ENCODE assay signal across 8 mouse cellular contexts in the genomic region with DNA sequence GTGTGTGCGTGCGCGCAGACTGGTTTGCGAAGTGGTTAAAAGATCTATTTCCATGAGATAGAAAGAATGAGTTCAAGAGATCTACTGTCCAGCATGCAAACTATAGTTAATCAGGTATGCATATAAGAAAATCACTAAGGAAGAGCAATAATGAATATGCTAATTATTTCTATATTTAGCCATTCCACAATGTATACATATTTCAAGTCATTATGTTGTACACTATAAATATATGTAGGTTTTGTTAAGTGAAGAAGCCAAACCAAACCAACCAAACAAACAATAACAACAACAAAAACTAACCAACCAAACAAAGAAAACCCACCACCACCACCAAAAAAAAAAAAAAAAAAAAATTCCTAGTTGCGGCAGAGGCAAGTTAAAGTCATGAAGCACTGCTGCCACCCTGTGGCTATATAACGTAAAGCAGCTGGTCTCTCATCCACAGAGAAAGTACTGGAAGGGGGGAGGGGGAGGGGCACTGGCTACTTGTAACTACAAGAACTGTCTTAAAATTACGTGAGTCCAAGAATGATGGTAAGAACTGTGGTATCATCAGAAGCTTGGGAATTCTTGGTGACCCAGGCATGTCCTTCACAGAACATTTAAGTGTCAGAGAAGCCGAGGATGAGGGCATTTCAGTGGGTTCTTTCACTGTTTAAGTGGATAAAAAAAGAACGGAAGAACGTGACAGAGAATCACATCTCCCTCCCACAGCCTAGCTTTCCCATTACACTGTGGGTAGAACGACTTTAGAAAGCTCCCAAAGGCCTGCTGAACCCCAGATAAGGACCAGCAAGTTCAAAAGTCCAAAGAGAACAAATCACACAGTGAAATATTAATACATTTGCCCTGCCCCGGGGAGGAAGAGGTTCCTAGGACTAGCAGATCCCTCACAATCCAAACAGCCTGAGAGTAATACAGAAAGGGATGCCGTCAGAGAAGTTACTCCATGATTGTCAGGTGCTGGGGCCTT. TPM values are rescaled to one million over a fixed set of nuclear protein-coding genes. Genes with fewer than 3 reads are reported as not detected.
DNase-seq lines count a peak whose midpoint lies in the region; ATAC-seq and TF ChIP-seq lines count a peak whose summit lies in the region.

No protein-coding gene starts in this region.

- no peaks in the 10 kb centered on the region for H3K4me1 ChIP-seq in embryonic facial prominence, embryonic 10.5 days
- H3K4me1 ChIP-seq in liver, embryonic 14.5 days (replicated peaks; ENCODE audit: control insufficient read depth in 2 of 2, insufficient read depth in 2 of 2, low read length in 1 of 2), result peaks cover 0 to 5% of the 10 kb centered on the region in 2 experiments; a peak in 1 of 4 replicates
- H3K4me1 ChIP-seq in neural tube, embryonic 12.5 days, result no peaks in the 10 kb centered on the region

- H3K9ac ChIP-seq in liver, embryonic 14.5 days (replicated peaks), result no peak overlapping the region
- no peak overlapping the region for H3K9ac ChIP-seq in neural tube, embryonic 12.5 days

- H3K27me3 ChIP-seq in embryonic facial prominence, embryonic 10.5 days (replicated peaks; ENCODE audit: low read depth, poor library complexity, severe bottlenecking), result no peaks in the 10 kb centered on the region
- H3K27me3 ChIP-seq in liver, embryonic 14.5 days (ENCODE audit: control insufficient read depth, insufficient read depth, low read length), result no peaks in the 10 kb centered on the region
- no peaks in the 10 kb centered on the region for H3K27me3 ChIP-seq in neural tube, embryonic 12.5 days (replicated peaks)

- H3K4me2 ChIP-seq in liver, embryonic 14.5 days (ENCODE audit: low read depth), result no peak overlapping the region
- H3K4me2 ChIP-seq in neural tube, embryonic 12.5 days (replicated peaks), result no peak overlapping the region

- 60% methylated on average over 13 of the region's 13 CpGs for WGBS in embryonic facial prominence, embryonic 10.5 days
- WGBS in liver, embryonic 14.5 days (ENCODE audit: insufficient replicate concordance), result 50% methylated on average over 13 of the region's 13 CpGs
- 57% methylated on average over 13 of the region's 13 CpGs for WGBS in neural tube, embryonic 12.5 days

- no peak for ATAC-seq in liver, embryonic 14.5 days (ENCODE audit: insufficient read depth)
- peak; percentile 38; the same call in 1 of the 2 replicates for ATAC-seq in neural tube, embryonic 12.5 days (ENCODE audit: low FRiP score, low read depth)

- no peak overlapping the region for H3K27ac ChIP-seq in embryonic facial prominence, embryonic 10.5 days (replicated peaks)
- no peak overlapping the region for H3K27ac ChIP-seq in liver, embryonic 14.5 days
- H3K27ac ChIP-seq in neural tube, embryonic 12.5 days, result no peak overlapping the region

- H3K36me3 ChIP-seq in embryonic facial prominence, embryonic 10.5 days (replicated peaks), result no peaks in the 10 kb centered on the region
- no peaks in the 10 kb centered on the region for H3K36me3 ChIP-seq in liver, embryonic 14.5 days (replicated peaks; ENCODE audit: control insufficient read depth, insufficient read depth, low read depth)
- H3K36me3 ChIP-seq in neural tube, embryonic 12.5 days, result no peaks in the 10 kb centered on the region

- TF ChIP-seq EP300 in liver, embryonic 14.5 days (IDR thresholded peaks at IDR 0.05; ENCODE audit: low read depth), result no peak

- H3K9me3 ChIP-seq in embryonic facial prominence, embryonic 10.5 days, result no peaks in the 10 kb centered on the region
- no peaks in the 10 kb centered on the region for H3K9me3 ChIP-seq in liver, embryonic 14.5 days (ENCODE audit: control insufficient read depth, low read length)
- H3K9me3 ChIP-seq in neural tube, embryonic 12.5 days, result no peaks in the 10 kb centered on the region

- peak; percentile 88 for DNase-seq in CD4-positive, CD25-positive, alpha-beta regulatory T cell, adult 2 months (ENCODE audit: low read depth, low spot score)
- peak; percentile 85 for DNase-seq in adrenal gland, postnatal 14 days
- DNase-seq in embryonic facial prominence, embryonic 10.5 days (ENCODE audit: low spot score), result peak; percentile 81
- DNase-seq in heart, adult 9 months (ENCODE audit: low spot score in 2 of 2), result peak; percentile 40 to 64
- DNase-seq in kidney, postnatal 10 days, result peak; percentile 94
- DNase-seq in liver, embryonic 14.5 days (ENCODE audit: low read depth in 3 of 3, low spot score in 3 of 3), result peak; percentile 59 to 71 (median 64)
- peak; percentile 52 for DNase-seq in telencephalon, adult 2 months (ENCODE audit: low read depth, low spot score)

- no peak overlapping the region for H3K4me3 ChIP-seq in embryonic facial prominence, embryonic 10.5 days
- no peak overlapping the region for H3K4me3 ChIP-seq in liver, embryonic 14.5 days (ENCODE audit: insufficient read depth in 1 of 2, low read depth in 2 of 2, low read length in 2 of 2)
- no peak overlapping the region for H3K4me3 ChIP-seq in neural tube, embryonic 12.5 days

- peak; percentile 81 for TF ChIP-seq CTCF in liver, embryonic 14.5 days (IDR thresholded peaks at IDR 0.05; ENCODE audit: low read depth)

RNA-seq across cellular contexts. Expression of a gene that starts 19.8 kb away (rescaled TPM):
- 179 and 192 TPM in 2 replicates for total RNA-seq in adrenal gland, postnatal 14 days (2021)
- polyA plus RNA-seq in embryonic facial prominence, embryonic 10.5 days (2016; fragmentation: Nextera tagmentation; extraction: Ambion mirVana), result 36.6 and 40.1 TPM in 2 replicates
- 22.0 and 39.4 TPM in 2 replicates for polyA plus RNA-seq in liver, embryonic 14.5 days (2012; rRNA removed)
- 41.8 and 45.1 TPM in 2 replicates for polyA plus RNA-seq in liver, embryonic 14.5 days (2014; fragmentation: Nextera tagmentation; extraction: Ambion mirVana)
- polyA plus RNA-seq in neural tube, embryonic 12.5 days (2016; fragmentation: Nextera tagmentation; extraction: Ambion mirVana), result 56.4 and 59.2 TPM in 2 replicates

RNA-seq across cellular contexts. Expression of a gene that starts 35.6 kb away (rescaled TPM):
- total RNA-seq in adrenal gland, postnatal 14 days (2021), result 0.59 and 0.64 TPM in 2 replicates
- polyA plus RNA-seq in embryonic facial prominence, embryonic 10.5 days (2016; fragmentation: Nextera tagmentation; extraction: Ambion mirVana), result 0.19 TPM in 1 of 2 replicates, not detected in the other
- not detected in 2 replicates for polyA plus RNA-seq in liver, embryonic 14.5 days (2012; rRNA removed)
- not detected in 2 replicates for polyA plus RNA-seq in liver, embryonic 14.5 days (2014; fragmentation: Nextera tagmentation; extraction: Ambion mirVana)
- 0.34 TPM in 1 of 2 replicates, not detected in the other for polyA plus RNA-seq in neural tube, embryonic 12.5 days (2016; fragmentation: Nextera tagmentation; extraction: Ambion mirVana)

RNA-seq across cellular contexts. Expression of a gene that starts 39.3 kb away (rescaled TPM):
- not detected in 2 replicates for total RNA-seq in adrenal gland, postnatal 14 days (2021)
- polyA plus RNA-seq in embryonic facial prominence, embryonic 10.5 days (2016; fragmentation: Nextera tagmentation; extraction: Ambion mirVana), result not detected in 2 replicates
- 0.03 TPM in 1 of 2 replicates, not detected in the other for polyA plus RNA-seq in liver, embryonic 14.5 days (2012; rRNA removed)
- 0.11 TPM in 1 of 2 replicates, not detected in the other for polyA plus RNA-seq in liver, embryonic 14.5 days (2014; fragmentation: Nextera tagmentation; extraction: Ambion mirVana)
- not detected in 2 replicates for polyA plus RNA-seq in neural tube, embryonic 12.5 days (2016; fragmentation: Nextera tagmentation; extraction: Ambion mirVana)
